Mouse (Mus musculus) gastrocnemius, adult 18-20 months (tissue): ENCODE results near the gene Camta1. TPM values are rescaled to one million over a fixed set of nuclear protein-coding genes. Genes with fewer than 3 reads are reported as not detected.

Source experiments
- DNase-seq: peaks from one replicate; pipeline ENCODE4 v3.0.0; 2021; ENCODE audit warnings: low spot score
- total RNA-seq, 2 experiments: library from RNA; stranded (reverse); gene quantifications; 2 replicates each; pipeline ENCODE4 v1.2.3; 2021

Camta1 gene
- total RNA-seq, 2 experiments from 2014 or later: 99.5 to 122 TPM

GRCm38 (mm10) chr4:151528436-151528835, 333.2 kb downstream of the Camta1 start:
- no peak for DNase-seq

GRCm38 (mm10) chr4:151527763-151528162, 333.9 kb downstream of the Camta1 start:
- no peak for DNase-seq

- DNase-seq: peak; percentile 26
These were observed 341.6 kb downstream of the Camta1 start for GRCm38 (mm10) chr4:151520103-151520502.

- no peak for DNase-seq
These were observed 342.7 kb downstream of the Camta1 start for GRCm38 (mm10) chr4:151519011-151519410.

GRCm38 (mm10) chr4:151516998-151517799, 344.5 kb downstream of the Camta1 start:
- DNase-seq: no peak

- no peak for DNase-seq
These were observed 346.4 kb downstream of the Camta1 start for GRCm38 (mm10) chr4:151515316-151515715.

GRCm38 (mm10) chr4:151511092-151511491, 350.6 kb downstream of the Camta1 start:
- DNase-seq: no peak

- no peak for DNase-seq
These were observed 351.3 kb downstream of the Camta1 start for GRCm38 (mm10) chr4:151510417-151510816.

GRCm38 (mm10) chr4:151506701-151507100, 355.0 kb downstream of the Camta1 start:
- DNase-seq: no peak

- no peak for DNase-seq
These were observed 363.0 kb downstream of the Camta1 start for GRCm38 (mm10) chr4:151498481-151499276.

GRCm38 (mm10) chr4:151496581-151496980, 365.1 kb downstream of the Camta1 start:
- DNase-seq: no peak

GRCm38 (mm10) chr4:151495276-151495882, 366.3 kb downstream of the Camta1 start:
- no peak for DNase-seq

GRCm38 (mm10) chr4:151492786-151493185, 368.9 kb downstream of the Camta1 start:
- no peak for DNase-seq

- DNase-seq: no peak
These were observed 377.7 kb downstream of the Camta1 start for GRCm38 (mm10) chr4:151483977-151484313.

- DNase-seq: peak; percentile 42
These were observed 378.2 kb downstream of the Camta1 start for GRCm38 (mm10) chr4:151483299-151483976.

- DNase-seq: no peak
These were observed 380.7 kb downstream of the Camta1 start for GRCm38 (mm10) chr4:151480928-151481327.

- DNase-seq: no peak
These were observed 383.7 kb downstream of the Camta1 start for GRCm38 (mm10) chr4:151477950-151478349.

GRCm38 (mm10) chr4:151474895-151475470, 386.7 kb downstream of the Camta1 start:
- DNase-seq: no peak

- DNase-seq: no peak
These were observed 389.8 kb downstream of the Camta1 start for GRCm38 (mm10) chr4:151471886-151472285.

- DNase-seq: no peak
These were observed 393.3 kb downstream of the Camta1 start for GRCm38 (mm10) chr4:151468381-151468780.

- DNase-seq: no peak
These were observed 403.0 kb downstream of the Camta1 start for GRCm38 (mm10) chr4:151458686-151459085.
